Mouse (Mus musculus): ENCODE results near the gene Nup50. TPM values are rescaled to one million over a fixed set of nuclear protein-coding genes. Genes with fewer than 3 reads are reported as not detected.

The Nup50 gene
- polyA plus RNA-seq, 1 experiment, result 6.8 TPM

- 80% methylated on average over 5 of the region's 5 CpGs for WGBS
- H3K4me3 ChIP-seq (replicated peaks; ENCODE audit: extremely low read depth, low read depth, low read length), result no peak overlapping the region
- DNase-seq, result no peak
- peaks cover 2% of the 10 kb centered on the region; the same call in 1 of the 2 replicates for H3K4me1 ChIP-seq (ENCODE audit: control insufficient read depth, insufficient read depth, low read length)
- TF ChIP-seq POLR2A (IDR thresholded peaks at IDR 0.05; ENCODE audit: borderline replicate concordance, extremely low read depth, low read depth, low read length) (no peak), CTCF (IDR thresholded peaks at IDR 0.05; ENCODE audit: insufficient read depth, low read length) (no peak)
Observed at GRCm38 (mm10) chr15:84944319-84944718, 21.1 kb downstream of the Nup50 start.

DNA sequence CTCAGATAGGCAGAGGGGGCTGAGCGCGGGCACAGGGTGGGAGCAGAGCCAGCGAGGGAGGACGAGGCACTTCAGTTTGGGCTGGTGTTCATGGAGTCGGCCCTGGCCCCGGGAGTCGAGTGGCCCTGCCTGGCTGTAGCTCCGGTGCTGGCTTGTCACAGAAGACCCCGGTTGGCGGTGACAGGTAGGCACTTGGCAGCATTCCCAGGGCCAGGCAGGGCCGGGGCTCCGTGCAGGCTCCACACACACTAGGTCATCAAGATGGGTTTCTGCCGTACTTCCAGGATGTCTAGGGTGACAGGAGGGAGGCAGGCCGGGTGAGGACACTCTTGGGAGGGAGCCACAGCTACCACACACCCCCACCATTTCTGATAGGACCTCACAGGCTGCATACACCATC, 25.8 kb downstream of the Nup50 start:
- H3K4me3 ChIP-seq (replicated peaks; ENCODE audit: extremely low read depth, low read depth, low read length), result no peak overlapping the region

DNA sequence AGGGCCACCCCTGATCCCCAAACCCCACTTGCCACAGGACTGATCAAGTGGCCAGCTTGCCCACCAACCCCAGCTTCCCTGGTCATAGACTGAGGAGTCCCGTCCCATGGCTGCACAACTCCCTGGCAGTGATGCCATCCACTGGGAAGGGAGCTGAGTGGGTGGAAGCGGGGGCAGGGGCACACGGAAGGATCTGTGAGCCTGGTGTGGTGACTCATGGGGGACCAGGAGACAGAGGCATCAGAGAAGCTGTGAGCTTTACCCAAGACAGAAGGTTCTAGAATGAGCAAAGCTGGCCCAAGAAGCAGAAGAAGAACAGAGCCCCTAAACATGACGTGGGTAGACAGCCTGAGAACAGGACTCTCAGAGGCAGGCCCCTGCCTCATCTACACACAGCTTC, 26.8 kb downstream of the Nup50 start:
- 94% methylated on average over 4 of the region's 4 CpGs for WGBS
- no peak for DNase-seq
- TF ChIP-seq CTCF (IDR thresholded peaks at IDR 0.05; ENCODE audit: insufficient read depth, low read length) (no peak), POLR2A (IDR thresholded peaks at IDR 0.05; ENCODE audit: borderline replicate concordance, extremely low read depth, low read depth, low read length) (no peak)
- Histone ChIP-seq H3K4me1 (ENCODE audit: control insufficient read depth, insufficient read depth, low read length) (no peaks in the 10 kb centered on the region), H3K4me3 (replicated peaks; ENCODE audit: extremely low read depth, low read depth, low read length) (no peak overlapping the region)

More for the DNA sequence above, 25.8 kb downstream of the Nup50 start:
- DNase-seq, result no peak
- WGBS, result 78% methylated on average over 14 of the region's 14 CpGs
- TF ChIP-seq POLR2A (IDR thresholded peaks at IDR 0.05; ENCODE audit: borderline replicate concordance, extremely low read depth, low read depth, low read length) (no peak), CTCF (IDR thresholded peaks at IDR 0.05; ENCODE audit: insufficient read depth, low read length) (no peak)
- no peaks in the 10 kb centered on the region for H3K4me1 ChIP-seq (ENCODE audit: control insufficient read depth, insufficient read depth, low read length)

DNA sequence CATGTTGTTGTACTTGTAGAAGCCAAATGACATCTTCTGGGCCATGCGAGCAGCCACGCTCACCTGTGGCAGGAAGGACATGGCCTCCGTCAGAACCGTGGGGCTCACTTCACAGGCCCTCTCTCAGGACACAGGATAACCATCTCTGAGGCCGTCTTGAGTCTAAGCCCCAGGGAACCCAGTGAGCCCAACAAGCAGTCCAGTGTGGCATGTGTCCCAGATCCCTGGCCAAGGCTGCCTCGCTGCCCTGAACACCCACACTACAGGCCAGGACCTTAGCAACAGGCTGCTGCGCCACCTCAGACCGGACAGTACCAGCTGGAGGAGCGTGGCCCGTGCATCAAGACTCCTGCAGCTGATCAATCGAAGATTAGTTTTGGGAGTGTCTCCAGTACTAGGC, 30.0 kb downstream of the Nup50 start:
- no peaks in the 10 kb centered on the region for H3K4me1 ChIP-seq (ENCODE audit: control insufficient read depth, insufficient read depth, low read length)
- no peak overlapping the region for H3K4me3 ChIP-seq (replicated peaks; ENCODE audit: extremely low read depth, low read depth, low read length)
- TF ChIP-seq CTCF (IDR thresholded peaks at IDR 0.05; ENCODE audit: insufficient read depth, low read length) (no peak), POLR2A (IDR thresholded peaks at IDR 0.05; ENCODE audit: borderline replicate concordance, extremely low read depth, low read depth, low read length) (no peak)
- 92% methylated on average over 11 of the region's 11 CpGs for WGBS
- no peak for DNase-seq

DNA sequence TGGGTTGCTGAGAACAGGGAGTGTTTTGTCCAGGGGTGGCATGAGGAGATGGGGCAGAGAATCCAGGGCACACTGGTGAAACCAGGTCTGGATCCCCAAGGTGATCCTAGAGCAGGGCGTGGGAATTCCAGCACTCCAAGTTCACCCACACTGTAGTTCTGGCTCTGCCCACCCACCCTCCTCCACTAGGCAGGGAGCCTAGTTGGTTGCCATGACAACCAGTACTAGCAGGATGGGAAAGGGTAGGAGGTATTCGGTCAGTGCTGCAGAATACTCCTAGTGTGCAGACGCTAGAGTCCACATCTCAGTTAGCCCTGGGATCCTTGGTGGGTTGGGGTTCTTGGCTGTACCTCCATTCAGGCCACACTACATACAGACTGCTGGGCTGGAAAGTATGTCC, 34.6 kb downstream of the Nup50 start:
- WGBS, result 66% methylated on average over 3 of the region's 3 CpGs
- no peak overlapping the region for H3K4me3 ChIP-seq (replicated peaks; ENCODE audit: extremely low read depth, low read depth, low read length)
- no peak for DNase-seq

GRCm38 (mm10) chr15:84958331-84958730, 35.1 kb downstream of the Nup50 start:
- 88% methylated on average over 3 of the region's 3 CpGs for WGBS
- TF ChIP-seq CTCF (IDR thresholded peaks at IDR 0.05; ENCODE audit: insufficient read depth, low read length), result no peak
- TF ChIP-seq POLR2A (IDR thresholded peaks at IDR 0.05; ENCODE audit: borderline replicate concordance, extremely low read depth, low read depth, low read length), result no peak
- DNase-seq, result no peak

More for the DNA sequence above, 34.6 kb downstream of the Nup50 start:
- no peak for TF ChIP-seq CTCF (IDR thresholded peaks at IDR 0.05; ENCODE audit: insufficient read depth, low read length)
- TF ChIP-seq POLR2A (IDR thresholded peaks at IDR 0.05; ENCODE audit: borderline replicate concordance, extremely low read depth, low read depth, low read length), result no peak
- H3K4me1 ChIP-seq (ENCODE audit: control insufficient read depth, insufficient read depth, low read length), result no peaks in the 10 kb centered on the region

GRCm38 (mm10) chr15:84959891-84960290, 36.7 kb downstream of the Nup50 start:
- no peak overlapping the region for H3K4me3 ChIP-seq (replicated peaks; ENCODE audit: extremely low read depth, low read depth, low read length)
- no peaks in the 10 kb centered on the region for H3K4me1 ChIP-seq (ENCODE audit: control insufficient read depth, insufficient read depth, low read length)
- no peak for TF ChIP-seq POLR2A (IDR thresholded peaks at IDR 0.05; ENCODE audit: borderline replicate concordance, extremely low read depth, low read depth, low read length)
- no peak for TF ChIP-seq CTCF (IDR thresholded peaks at IDR 0.05; ENCODE audit: insufficient read depth, low read length)
- DNase-seq, result no peak
- 61% methylated on average over 6 of the region's 6 CpGs for WGBS

More at GRCm38 (mm10) chr15:84958331-84958730, 35.1 kb downstream of the Nup50 start:
- no peak overlapping the region for H3K4me3 ChIP-seq (replicated peaks; ENCODE audit: extremely low read depth, low read depth, low read length)
- H3K4me1 ChIP-seq (ENCODE audit: control insufficient read depth, insufficient read depth, low read length), result no peaks in the 10 kb centered on the region

DNA sequence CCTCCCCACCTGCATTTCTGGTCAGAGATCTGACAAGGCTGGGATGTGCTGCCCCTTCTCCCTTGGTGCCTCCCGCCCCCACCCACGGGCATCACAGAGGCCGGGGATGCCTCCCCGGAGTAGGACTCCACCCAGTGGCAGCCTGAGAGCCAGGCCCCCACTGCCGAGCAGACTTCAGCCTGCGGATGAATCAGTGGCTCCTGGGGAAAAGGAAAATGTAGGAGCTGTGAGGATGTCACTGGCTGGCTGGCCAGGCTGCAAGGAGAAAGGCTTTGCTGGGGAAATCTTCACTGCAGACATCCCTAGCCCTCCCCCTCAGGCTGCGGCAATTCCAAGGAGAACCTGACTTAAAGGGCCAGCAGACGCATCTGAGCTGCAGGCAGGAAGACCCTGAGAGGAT, 37.5 kb downstream of the Nup50 start:
- DNase-seq, result no peak
- H3K4me1 ChIP-seq (ENCODE audit: control insufficient read depth, insufficient read depth, low read length), result no peaks in the 10 kb centered on the region
- TF ChIP-seq POLR2A (IDR thresholded peaks at IDR 0.05; ENCODE audit: borderline replicate concordance, extremely low read depth, low read depth, low read length) (no peak), CTCF (IDR thresholded peaks at IDR 0.05; ENCODE audit: insufficient read depth, low read length) (no peak)
- WGBS, result 53% methylated on average over 8 of the region's 8 CpGs
- no peak overlapping the region for H3K4me3 ChIP-seq (replicated peaks; ENCODE audit: extremely low read depth, low read depth, low read length)

DNA sequence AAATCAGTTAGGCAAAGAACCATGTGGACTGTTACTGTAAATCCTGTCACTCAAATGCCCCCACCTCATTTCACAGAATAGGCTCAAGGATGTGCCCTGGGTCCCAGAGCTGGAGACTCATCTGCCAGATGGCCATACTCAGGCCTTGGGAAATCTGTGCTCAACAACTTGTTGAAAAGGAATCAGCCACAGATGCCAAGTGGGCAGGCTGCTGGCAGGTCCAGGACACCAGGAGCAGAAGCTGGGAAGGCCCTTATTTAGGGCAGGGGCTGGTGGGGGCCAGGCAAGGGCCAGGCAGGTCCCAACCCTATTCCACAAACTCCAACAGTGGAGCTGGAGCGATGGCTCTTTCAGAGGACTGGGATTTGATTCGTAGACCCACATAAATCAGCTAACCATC, 39.3 kb downstream of the Nup50 start:
- TF ChIP-seq CTCF (IDR thresholded peaks at IDR 0.05; ENCODE audit: insufficient read depth, low read length) (no peak), POLR2A (IDR thresholded peaks at IDR 0.05; ENCODE audit: borderline replicate concordance, extremely low read depth, low read depth, low read length) (no peak)
- no peak overlapping the region for H3K4me3 ChIP-seq (replicated peaks; ENCODE audit: extremely low read depth, low read depth, low read length)
- no peaks in the 10 kb centered on the region for H3K4me1 ChIP-seq (ENCODE audit: control insufficient read depth, insufficient read depth, low read length)
- no peak for DNase-seq
- WGBS, result 89% methylated on average over 2 of the region's 2 CpGs

- WGBS, result 70% methylated on average over 5 of the region's 5 CpGs
- no peak for TF ChIP-seq CTCF (IDR thresholded peaks at IDR 0.05; ENCODE audit: insufficient read depth, low read length)
- TF ChIP-seq POLR2A (IDR thresholded peaks at IDR 0.05; ENCODE audit: borderline replicate concordance, extremely low read depth, low read depth, low read length), result no peak
- Histone ChIP-seq H3K4me1 (ENCODE audit: control insufficient read depth, insufficient read depth, low read length) (no peaks in the 10 kb centered on the region), H3K4me3 (replicated peaks; ENCODE audit: extremely low read depth, low read depth, low read length) (no peak overlapping the region)
- DNase-seq, result no peak
Observed at GRCm38 (mm10) chr15:84964771-84965170, 41.6 kb downstream of the Nup50 start.

Measured in lung, adult 2 months (tissue).